Mouse (Mus musculus): ENCODE measurements around the gene Idh2.

The Idh2 gene

DNA sequence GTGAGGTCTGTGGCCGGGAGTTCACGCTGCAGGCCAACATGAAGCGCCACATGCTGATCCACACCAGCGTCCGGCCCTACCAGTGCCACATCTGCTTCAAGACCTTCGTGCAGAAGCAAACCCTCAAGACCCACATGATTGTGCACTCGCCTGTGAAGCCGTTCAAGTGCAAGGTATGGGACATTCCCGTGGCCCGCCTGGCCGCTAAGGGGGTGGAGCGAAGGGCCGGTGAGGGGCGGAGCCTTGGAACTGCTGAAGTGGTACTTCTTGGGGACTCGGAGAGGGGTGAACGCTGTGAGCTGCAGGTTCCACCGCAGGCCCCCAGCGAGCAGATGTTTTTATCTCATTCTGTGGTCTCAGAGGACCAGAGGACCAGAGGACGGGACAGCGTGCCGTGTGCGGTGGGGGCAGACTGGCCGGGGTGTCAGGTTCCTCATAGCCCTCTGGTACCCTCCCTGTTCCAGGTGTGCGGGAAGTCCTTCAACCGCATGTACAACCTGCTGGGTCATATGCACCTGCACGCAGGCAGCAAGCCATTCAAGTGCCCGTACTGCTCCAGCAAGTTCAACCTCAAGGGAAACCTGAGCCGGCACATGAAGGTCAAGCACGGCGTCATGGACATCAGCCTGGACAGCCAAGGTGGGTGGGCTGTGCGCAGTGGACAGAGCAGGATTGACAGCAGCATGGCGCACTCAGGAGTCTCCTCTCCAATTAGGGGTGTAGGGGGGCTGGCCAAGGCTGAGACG, 29.0 kb downstream of the Idh2 start:
- no peak for DNase-seq (ENCODE audit: low spot score)

DNA sequence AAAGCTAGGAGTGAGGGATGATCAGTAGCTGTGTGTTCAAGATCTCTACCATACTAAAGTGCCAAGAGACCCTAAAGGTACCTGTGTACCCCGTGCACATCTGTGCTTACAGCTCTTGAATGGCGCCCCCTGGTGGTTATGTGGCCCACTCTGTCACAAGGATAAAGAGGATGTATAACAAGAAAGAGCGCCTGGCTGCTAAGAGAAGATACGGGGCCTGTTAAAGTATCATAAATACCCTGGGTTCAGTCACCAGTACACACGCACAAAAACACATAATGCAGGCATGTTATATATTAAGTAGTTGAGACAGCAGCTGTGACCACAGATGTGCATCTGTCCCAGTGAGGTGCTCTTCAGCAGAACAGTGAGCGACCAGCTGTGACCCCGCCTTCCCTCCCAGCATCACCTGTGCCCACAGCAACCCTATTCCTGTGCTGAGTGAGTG, 30.7 kb downstream of the Idh2 start:
- peak; percentile 89 for DNase-seq (ENCODE audit: low spot score)

DNA sequence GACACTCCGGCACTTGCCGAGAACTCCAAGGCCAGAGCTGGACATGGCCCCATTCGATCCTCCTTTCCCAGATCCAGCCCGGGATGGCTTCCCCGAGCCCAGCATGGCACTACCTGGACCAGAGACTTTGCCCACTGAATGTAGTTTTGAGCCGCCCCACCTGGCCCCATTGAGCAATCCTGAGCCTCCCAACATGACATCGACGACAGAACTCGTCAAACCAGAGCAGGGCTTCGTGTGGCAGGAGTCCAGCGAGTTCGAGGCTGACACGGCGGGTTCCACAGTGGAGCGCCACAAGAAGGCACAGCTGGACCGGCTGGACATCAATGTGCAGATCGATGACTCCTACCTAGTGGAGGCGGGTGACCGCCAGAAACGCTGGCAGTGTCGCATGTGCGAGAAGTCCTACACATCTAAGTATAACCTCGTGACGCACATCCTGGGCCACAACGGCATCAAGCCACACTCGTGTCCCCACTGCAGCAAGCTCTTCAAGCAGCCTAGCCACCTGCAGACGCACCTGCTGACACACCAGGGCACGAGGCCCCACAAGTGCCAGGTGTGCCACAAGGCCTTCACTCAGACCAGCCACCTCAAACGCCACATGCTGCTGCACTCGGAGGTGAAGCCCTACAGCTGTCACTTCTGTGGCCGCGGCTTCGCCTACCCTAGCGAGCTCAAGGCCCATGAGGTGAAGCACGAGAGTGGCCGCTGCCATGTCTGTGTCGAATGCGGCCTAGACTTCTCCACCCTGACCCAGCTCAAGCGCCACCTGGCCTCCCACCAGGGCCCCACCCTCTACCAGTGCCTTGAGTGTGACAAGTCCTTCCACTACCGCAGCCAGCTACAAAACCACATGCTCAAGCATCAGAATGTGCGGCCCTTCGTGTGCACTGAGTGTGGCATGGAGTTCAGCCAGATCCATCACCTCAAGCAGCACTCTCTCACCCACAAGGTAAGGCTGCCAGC, 33.3 kb downstream of the Idh2 start:
- no peak for DNase-seq (ENCODE audit: low spot score)

DNA sequence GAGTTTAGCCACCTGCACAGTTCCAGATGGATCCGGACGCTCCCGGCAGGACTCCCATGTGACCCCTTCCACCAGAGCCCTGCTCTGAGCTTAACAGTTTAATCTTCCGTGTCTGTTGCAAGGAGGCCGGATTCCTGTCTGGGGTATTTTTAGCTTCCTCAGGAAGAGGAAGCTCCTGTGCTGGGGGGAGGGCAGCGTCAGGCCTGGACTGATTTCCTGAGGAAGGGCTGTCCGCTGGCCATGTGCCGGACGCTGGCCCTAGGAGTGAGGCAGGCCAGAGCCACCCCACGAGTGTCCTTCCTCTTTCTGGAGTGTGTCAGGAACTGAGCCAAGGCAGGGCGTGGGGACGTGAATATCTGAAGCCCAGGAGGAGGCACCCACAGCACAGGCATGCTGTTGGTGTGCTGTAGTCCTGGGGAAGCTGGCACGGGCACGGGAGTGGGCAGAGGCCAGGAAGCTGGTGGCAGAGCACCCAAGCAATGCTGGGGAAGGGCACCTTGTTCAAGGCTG, 36.3 kb downstream of the Idh2 start:
- peak; percentile 50 for DNase-seq (ENCODE audit: low spot score)

DNA sequence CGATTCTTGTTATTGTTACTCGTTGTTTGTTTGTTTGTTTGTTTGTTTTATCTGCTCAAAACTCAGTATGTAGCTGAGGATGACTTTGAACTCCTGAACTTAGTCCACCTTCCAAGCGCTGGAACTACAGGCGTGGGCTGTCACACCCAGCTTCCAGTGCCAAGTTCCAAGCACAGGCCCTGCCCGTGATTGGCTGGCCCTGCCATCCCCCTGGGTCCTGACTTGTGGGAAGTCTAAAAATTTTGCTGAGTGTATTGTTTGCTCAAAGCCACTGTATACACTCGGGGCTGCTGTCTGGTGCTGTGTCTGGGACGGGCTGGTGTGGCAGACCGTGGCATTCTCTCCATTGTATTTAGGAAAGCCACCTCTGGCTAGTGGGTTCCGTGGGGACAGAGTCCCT, 37.4 kb downstream of the Idh2 start:
- DNase-seq (ENCODE audit: low spot score), result no peak

DNA sequence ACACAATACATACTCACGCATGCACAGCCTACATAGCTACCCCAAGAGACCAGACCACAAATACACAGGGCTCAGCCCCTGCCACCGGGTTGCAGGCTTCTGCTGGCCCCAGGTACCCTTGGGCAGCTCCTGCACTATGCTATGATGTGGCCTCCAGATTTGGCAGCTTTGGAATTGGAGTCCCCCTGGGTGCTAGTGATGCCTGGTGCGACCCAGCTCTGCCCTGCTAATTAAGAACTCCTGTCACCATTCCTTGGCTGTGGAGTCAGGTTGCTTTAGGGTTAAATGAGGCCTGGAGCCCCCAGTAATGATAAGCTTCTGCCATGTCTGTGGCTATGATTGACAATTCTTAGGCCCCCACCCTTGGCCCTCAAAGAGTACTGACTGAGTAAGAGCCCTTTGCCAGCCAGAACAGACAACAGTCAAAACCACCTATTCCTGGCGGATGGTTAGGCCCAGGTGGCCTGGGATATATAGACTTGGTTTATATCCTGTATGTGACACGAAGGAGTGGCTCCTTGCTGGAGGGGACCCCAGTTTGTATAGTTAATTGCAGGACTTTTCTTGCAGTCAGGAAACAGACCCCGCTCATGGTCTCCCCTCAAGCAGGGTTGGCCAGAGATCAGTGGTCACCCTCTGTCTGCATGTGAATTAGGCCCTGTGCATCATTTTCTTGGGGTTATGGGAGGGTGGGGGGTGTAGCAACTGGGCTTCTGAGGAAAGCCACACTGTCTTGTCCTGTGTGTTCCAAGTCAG, 38.1 kb downstream of the Idh2 start:
- no peak for DNase-seq (ENCODE audit: low spot score)

DNA sequence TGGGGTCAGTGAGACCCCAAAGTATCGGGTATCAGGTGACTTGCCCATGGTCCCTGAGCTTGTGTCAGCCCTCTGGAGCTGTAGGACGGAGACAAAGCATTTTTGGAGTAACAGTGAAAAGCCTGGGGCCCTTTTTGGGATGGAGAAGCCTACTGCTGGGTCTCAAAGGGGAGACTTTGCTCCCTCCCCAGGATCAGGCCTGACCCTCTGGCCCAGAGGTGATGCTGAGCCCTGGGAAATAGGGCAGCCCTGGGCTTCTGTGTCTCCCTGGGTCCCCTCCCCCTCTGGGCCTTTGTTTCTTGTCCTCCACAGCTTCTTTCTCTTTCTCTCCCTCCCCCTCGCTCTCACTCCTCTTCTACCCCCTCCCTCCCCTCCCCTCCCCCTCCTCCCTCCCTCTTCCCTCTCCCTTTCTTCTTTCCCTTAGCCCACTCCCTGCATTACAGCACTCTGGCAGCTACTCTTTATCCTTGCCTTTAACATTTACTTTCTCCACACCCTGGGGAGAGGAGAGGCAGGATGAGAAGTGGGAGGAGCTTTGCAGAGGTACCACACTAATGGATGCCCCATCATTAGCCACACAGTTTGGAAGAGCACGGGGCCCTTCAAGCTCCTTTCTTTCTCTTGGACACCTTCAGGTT, 39.1 kb downstream of the Idh2 start:
- peak; percentile 84 for DNase-seq (ENCODE audit: low spot score)

DNA sequence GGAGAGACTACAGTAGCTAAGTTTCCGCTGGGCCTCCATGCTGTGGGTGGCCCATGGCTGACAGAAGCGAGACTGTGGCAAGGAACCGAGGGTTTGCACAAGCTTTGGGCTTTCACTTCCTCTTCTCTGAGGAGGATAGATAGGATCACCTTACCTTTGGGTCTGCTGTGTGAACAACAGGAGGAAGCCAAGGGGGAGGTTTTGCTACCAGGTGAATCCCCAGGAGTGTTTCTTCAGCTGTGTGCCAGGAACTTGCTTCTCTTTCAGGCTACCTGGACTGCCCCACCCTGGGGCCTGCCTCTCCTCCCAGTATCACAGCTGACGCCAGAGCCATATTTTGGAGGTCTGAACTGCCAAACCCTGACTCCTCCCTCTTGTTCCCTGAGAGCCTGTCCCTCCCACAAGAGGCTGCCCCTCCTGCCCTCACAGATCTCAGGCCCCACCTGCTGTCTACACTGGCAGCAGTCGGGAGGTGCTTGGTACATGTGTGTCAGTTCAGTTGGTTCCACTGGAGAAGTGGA, 40.2 kb downstream of the Idh2 start:
- peak; percentile 46 for DNase-seq (ENCODE audit: low spot score)

DNA sequence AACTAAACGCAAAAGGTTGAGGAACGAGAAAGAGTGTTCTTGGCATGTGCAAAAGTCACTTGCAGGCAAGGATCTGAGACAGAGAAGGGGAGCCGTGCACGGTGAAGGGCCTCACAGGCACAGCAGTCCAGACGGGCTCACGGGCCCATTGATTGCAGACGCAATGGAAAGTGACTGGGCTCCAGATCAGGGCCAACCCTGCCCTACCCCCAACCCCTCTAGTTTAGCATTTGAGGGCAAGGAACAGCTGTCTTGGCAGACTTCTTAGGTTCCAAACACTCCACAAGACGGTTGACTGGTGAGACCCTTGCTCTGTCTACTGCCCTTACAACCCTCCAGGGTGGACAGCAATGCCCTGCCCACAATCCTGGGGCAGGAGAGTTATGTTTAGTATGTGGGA, 41.7 kb downstream of the Idh2 start:
- no peak for DNase-seq (ENCODE audit: low spot score)

DNA sequence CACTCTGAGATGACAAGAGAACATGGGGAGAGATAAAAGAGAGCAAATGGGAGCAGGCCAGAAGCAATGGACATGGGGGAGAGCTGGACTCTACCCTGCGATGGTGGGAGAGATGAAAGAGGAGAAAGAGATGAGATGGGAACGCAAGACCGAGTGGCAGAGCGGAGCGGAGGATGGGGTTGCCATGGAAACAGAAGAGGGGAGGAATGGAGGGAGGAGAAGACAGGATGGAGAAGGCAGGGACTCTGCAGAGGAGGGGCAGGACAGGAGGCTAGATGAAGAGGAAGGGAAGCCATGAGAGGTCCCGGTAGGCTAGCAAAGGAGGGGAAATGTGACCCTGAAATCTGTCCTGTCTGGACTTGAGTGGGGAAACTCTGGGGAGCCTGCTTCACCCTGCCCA, 42.9 kb downstream of the Idh2 start:
- no peak for DNase-seq (ENCODE audit: low spot score)

DNA sequence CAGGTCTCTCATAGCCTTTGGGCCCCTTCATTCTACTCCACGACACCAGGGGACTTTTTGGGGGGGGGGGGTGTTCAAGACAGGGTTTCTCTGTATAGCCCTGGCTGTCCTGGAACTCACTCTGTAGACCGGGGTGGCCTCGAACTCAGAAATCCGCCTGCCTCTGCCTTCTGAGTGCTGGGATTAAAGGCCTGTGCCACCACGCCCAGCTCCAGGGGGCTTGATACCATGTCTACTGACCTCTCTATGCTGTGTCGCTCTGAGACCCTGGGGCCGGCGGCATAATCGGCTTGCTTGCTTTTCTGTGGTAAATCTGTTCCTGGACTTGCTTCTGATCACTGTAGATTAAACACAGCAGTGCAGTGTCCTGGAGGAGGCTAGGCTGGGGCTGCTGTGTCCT, 44.0 kb downstream of the Idh2 start:
- no peak for DNase-seq (ENCODE audit: low spot score)

DNA sequence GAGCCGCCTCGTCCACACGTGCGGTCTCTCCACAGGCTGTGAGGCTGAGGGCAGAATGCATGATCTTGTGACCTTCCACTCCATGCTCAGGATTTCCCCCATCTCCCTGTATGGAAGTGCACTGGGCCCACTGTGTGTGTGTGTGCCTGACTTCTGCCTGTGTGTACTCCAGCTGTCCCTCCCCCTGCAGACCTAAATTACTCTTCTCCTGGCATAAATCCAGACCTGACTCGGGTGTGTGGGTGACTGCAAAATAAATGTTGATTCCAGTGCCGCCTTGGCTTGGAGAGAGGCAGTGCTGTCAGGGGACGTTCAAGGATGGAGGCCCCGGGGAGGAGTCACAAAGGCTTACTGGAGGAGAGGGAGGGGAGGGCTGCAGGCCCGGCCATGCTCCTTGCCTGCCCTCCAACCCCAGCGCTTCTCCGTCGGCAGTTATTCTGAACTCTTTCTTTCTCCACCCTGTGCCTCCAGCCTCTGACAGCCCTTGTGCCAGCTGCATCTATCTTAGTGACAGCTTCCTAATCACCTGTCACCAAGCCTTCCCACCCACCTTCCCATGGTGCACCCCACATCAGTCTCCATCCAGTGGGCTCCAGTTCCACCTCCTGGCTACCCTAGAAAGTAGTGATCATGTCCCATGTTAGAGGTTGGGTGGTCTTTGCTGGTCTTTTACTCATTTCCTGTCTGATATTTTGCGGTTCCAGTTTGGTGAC, 45.4 kb downstream of the Idh2 start:
- peak; percentile 34 for DNase-seq (ENCODE audit: low spot score)

DNA sequence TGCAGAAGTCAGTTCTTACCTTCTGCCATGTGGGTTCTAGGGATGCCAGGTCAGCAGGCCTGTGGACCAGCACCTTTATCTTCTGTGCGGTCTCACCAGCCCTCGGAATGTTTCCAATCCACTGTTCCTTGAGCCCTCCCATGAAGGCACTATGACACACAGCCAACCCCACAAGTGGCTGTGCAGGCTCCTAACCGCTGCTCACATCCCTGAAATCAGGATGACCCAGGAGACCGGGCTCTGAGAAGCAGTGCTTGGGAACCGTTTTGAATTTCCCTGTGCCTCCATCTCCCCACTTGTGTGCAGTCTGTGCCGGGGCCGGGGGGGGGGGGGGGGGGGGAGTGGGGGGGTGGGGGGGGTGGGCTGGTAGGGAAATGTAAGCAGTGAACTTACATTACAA, 46.9 kb downstream of the Idh2 start:
- no peak for DNase-seq (ENCODE audit: low spot score)

DNA sequence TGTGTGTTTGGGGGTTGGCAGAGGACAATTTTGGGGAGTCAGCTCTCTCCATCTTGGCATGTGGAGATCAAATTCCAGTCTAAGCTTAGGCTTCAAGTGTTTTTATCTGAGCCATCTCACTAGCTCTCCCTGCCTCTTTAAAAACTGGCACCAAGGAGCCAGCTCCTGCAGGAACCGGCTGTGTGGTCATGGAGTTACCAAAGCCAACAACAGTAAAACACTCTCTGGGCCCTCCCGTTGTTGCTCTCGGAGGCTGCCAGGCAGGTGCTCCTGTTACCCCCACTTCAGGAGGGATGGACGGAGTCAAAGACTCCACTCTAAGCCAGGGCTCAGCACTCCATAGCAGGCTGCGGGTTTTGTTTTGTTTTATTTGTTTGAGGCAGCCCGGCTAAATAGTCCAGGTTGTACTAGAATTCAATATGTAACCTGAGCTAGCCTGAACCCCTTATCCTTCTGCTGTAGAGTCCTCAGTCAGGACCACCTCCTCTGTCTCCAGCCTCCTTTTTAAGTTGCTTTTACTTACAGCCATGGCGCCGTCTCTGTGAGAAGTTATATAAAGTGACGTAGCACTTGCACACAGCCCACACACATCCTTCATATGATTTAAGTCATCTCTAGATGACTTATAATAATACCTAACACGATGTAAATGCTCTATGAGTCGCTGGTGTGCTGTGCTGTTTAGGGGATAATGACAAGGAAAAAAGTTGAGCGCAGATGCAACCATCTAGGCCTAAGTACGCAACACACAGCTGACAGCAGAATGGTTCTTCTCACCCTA, 48.3 kb downstream of the Idh2 start:
- no peak for DNase-seq (ENCODE audit: low spot score)

DNA sequence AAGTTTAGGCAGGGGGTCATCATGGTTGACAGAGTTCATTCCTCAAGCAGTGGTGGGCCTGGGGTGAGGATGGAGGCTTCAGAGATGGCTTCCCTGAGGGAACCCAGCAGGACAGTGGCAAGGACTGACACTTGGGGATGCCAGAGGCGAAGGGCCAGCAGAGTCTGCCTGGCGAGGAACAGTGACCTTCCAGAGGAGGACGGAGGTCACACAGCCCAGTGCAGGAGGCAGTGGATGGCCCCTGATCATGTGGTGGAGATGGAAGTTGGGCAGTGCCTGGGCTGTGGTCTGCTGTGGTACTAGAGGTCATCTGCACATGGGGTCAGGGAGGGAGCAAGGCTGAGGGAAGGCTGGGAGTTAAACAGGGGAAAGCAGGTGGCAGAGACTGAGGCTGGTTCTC, 49.9 kb downstream of the Idh2 start:
- no peak for DNase-seq (ENCODE audit: low spot score)

DNA sequence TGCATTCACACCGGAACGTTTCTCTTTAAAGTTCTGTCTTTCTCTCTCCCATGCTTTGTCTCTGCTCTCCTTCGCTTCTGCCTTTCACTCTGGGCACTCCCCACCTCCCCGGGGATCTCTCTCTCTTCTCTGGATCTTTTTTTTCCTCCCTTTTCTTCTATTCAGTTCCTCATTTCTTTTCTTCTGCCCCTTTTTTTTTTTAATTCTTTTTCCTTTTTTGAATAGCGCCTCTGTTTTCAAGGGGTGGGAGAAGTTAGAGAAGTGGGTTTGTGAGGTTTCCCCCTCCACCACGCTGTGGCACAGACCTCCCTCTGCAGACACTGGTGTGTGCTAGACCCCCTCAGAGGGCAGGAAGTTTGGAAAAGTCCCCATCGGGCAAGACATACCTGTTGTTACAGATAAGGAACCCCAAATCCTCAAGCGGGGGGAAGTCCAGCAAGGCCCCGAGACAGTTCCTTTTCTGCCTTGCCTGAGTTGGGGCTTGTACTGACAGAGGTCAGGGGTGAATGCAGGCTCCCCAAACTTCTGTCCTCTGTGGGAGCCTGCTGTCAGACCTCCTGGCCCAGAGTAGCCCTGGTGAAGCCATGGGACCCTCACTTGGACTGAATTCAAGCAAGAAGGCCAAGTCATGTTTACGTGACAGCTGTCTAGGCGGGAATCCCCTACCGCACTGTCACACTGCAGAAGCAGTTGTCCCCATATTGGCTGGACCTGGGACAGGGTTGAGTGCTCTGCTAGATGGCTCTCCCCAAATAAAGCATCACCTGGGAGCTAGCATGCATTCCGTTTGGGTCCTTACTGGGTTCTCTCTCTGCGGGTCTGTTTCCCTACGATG, 51.1 kb downstream of the Idh2 start:
- no peak for DNase-seq (ENCODE audit: low spot score)

DNA sequence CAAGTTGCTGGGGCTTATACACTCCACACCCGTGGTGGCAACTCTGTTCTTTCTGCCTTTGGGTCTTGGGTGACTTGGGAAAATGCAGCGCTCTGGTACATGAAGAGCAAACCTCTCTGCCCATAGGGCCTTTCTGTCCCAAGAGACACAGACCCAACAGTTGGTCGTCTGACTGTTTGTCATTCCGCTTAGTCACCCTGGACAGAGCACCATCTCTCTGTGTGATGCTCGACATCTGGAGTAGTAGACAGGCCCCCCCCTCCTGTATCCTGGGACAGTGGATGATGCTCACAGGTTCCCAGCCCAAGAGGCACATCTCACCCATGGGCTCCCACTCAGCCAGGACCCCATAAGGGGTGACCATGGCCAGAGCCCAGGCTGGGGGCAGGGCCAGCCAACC, 51.9 kb downstream of the Idh2 start:
- DNase-seq (ENCODE audit: low spot score), result no peak

DNA sequence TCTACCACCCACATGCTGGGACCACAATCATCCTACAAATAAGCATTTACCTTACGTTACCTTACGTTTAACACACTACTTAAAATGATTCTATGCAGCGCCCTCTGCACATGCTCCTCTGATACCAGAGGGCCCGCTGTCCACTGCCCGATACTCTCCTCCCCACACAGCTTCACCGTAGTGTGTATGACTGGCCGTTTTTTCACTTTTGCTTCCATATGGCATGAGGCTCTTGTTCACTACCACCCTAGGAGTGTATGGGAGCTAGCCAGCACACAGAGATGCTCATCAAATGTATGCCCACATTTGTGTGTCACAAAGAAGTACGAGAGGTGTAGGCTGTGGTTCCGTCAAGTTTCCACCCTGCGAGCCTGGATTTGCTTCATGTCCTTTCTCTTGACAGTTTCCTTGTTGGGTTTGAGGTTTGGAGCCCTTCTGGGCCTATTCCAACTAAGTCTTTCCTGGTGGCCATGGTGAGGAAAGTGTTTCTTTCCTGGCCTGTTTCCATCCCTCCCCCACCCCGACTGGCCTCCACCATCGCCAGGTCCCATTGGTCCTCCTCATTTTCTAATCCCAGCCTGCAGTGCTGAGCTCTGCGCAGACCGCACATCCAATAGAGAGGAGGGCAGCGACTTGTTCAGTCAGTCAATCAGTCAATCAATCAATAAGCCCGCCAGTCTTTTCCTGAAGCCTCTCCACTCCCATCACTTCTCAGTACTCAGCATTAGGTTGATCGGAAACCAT, 52.9 kb downstream of the Idh2 start:
- no peak for DNase-seq (ENCODE audit: low spot score)
